Mouse (Mus musculus) CD8-positive naive resting alpha-beta T cell, adult 2 months (primary cell): ENCODE measurements around the gene Stpg4.

Source experiments
- DNase-seq, 2 experiments: peaks; one replicate each; pipeline ENCODE4 v3.0.0; 2022; ENCODE audit warnings: low read depth in 2 of 2, low spot score in 2 of 2

The Stpg4 gene

DNA sequence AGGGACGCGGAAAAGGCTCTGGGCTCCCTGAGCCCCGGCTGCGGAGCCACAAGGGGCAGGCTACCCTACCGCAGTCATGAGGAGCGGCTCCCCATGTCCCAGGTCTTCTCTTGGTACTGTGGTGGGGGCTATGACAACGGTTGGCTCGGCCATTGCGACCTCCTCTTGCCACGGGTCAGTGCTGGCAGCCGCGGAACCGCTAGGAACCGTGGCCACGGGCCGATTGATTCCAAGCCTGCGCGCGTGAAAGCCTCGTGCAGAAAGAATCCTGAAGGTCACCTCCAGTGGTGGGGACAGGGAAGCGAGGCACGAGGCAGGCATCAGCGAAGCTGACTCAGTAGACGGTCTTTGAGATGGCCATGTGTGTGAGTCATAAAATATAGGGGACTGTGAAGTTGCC is at the start of gene Stpg4:
Stpg4 (minus strand) TSS at position 231 of the 400 bp plus-strand sequence.
- no peak for DNase-seq

DNA sequence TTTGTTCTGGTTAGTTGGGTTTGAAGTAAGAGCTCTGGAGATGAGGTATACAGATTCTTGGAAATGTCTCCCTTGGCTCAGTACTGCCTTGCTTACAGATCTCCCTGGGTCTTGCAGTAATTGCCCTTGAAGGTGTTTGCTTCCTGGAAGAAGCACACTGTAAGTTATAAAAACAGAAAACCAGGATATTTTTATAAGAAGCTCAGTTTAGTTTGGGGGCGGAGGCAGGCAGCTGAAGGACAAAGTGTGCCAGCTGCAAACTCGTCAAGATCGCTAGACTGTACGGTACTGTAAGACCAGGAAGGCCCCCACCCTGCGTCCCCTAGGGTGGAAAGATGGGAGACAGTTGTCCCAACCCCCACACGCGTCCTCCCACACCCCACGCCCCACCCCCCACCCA is 47.8 kb upstream of the Stpg4 start:
- DNase-seq = no peak

DNA sequence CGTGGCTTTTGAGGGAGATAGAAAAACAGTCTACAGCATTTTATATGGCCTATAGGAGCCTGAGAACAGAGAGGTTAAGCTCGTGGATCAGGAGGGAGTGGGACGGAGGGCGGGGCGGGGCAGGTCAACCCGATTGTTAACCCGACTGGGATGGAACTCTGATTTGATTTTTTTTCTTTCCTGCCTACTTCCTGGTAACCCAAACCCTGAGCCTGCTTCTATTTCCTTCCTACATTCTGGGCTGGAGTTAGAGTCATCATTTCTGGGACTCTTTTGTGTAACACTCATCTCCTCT is 46.9 kb upstream of the Stpg4 start:
- DNase-seq = no peak

DNA sequence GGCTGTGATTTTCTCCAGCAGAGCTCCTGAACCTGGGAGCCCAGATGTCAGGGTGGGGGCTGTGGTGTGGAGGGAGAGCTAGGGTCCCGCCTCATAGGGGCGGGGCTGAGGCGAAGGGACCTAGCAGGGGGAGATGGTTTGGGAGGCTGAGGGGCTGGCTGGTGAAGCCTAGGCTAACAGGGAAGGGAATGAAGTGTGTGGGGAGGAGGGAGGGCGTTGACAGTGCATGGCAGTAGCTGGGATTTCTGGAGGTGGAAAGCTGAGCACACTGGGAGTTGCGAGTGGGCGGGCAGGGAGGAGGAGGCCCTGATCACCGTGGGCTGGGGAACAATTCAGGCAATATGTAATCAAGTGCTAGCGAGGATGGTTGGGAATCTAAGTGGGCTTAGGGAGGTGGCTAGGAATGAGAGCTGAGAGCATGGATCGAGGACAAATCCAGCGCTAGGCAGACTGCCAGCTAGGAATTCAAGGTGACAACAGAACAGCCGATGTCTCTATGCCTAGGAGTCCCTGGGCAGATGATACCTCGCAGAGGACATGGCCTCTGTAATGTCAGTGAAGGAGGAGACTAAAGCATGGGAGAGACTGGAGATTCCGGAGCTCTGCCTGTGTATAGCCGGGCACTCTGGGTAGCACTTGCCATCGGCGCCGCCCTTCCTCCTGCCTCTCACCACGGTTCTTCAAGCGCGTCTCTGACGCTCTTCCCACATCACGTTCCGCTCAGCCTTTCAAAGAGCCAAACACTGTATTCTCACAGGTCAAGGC is 46.4 kb upstream of the Stpg4 start:
- no peak for DNase-seq

GRCm38 (mm10) chr17:87473441-87473735 is 45.8 kb upstream of the Stpg4 start:
- DNase-seq = no peak

DNA sequence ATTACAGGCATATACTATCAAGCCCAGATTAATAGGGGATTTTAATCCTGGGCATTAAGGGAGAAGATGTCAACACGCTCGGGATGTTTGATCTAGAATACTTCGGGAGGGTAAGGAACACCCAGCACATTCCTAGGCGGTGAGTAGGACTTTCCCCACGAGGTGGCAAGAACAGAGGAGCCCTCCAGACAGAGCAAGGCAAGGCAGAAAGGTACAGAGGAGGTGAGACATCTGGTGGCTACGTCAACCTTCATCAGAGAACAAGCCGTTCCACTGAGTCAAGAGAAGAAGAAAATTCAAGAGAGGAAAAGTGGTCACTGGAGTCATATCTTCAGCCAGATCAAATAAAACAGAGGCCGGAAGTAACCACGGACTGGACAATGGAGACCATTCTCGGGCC is 45.3 kb upstream of the Stpg4 start:
- no peak for DNase-seq

GRCm38 (mm10) chr17:87471661-87472060 is 44.1 kb upstream of the Stpg4 start:
- no peak for DNase-seq

DNA sequence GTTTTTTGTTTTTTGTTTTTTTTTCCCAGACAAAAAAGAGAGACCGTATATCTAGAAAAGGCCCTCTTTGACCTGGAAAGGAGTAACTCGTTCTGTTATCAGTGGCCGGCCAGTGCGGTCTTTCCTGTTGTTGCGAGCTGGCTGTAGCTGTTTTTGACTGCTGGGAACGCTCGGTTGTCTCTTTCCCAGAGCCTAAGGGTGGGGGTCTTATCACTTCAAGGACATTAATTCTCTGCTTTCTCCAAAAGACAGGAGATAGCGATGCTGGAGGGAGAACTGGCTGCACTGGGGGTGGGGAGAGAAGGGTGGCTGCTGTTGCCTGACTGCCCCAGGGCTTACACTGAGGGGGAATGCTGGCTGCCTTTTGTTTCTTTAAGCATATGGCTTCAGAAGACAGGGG is 43.3 kb upstream of the Stpg4 start:
- no peak for DNase-seq

DNA sequence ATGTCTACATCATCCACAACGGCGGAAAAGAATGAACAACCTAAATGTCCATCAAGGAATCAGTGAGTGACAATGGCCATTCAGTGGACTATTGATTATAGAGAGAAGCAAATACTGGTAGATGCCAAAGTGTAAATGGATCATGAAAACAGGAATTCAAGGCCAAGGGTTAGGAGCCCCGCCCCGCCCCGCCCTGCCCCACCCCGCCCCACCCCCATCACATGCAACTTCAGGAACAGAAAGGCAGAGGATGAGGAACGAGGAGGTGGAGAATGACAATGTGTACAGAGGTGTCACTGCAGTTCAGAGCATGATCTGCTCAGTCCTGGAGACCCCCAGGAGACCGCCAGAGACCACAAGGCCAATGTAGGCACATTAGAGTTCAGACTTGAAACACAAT is 42.7 kb upstream of the Stpg4 start:
- no peak for DNase-seq

- no peak for DNase-seq
Observed at GRCm38 (mm10) chr17:87469428-87469827, 41.9 kb upstream of the Stpg4 start.

- DNase-seq = no peak
Observed at GRCm38 (mm10) chr17:87468616-87469015, 41.1 kb upstream of the Stpg4 start.

- no peak for DNase-seq
Observed at GRCm38 (mm10) chr17:87461499-87461896, 34.0 kb upstream of the Stpg4 start.

GRCm38 (mm10) chr17:87460669-87461498 is 33.3 kb upstream of the Stpg4 start:
- DNase-seq = no peak

DNA sequence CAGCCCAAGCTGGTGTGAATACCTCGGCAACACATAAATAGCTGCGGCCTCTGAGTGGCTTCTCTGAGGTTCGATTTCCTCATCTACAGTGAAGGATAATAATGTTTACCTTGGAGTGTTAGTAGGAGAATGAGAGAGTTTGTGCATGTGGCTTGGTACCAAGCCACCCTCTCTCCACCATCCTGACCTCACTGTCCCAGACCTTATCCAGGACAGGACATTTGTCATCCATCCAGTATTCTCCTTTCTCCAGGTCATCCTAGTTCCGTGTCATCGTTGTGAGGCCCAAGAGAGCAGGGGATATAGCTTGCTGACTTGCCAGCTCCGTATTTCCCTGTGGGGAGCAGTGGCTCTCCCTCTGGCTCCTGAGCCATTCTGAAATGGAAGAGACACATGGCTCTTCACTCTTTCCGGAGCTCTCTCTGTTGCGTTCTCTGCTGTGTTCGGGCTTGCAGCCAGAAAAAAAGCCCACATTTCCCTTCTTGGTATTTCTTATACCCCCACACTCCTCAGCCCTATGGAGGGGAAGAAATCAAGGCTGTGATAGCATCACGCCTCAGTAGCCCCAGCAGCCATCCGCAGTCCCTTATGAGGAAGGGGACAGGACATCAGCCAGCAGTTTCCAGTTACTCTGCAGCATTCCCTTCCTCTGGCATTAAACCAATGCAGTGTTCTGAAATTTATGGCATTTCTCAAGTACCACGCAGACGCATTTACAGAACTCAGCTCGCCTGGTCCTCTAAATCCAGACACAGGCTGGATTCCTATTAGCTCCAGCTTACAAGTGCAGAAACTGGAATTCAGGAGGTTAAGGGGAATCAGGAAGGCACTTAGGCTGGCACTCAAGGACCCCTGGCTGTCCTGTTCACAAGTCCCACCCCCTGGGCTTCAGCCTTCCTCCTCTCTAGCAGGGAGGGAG is 32.5 kb upstream of the Stpg4 start:
- no peak for DNase-seq

DNA sequence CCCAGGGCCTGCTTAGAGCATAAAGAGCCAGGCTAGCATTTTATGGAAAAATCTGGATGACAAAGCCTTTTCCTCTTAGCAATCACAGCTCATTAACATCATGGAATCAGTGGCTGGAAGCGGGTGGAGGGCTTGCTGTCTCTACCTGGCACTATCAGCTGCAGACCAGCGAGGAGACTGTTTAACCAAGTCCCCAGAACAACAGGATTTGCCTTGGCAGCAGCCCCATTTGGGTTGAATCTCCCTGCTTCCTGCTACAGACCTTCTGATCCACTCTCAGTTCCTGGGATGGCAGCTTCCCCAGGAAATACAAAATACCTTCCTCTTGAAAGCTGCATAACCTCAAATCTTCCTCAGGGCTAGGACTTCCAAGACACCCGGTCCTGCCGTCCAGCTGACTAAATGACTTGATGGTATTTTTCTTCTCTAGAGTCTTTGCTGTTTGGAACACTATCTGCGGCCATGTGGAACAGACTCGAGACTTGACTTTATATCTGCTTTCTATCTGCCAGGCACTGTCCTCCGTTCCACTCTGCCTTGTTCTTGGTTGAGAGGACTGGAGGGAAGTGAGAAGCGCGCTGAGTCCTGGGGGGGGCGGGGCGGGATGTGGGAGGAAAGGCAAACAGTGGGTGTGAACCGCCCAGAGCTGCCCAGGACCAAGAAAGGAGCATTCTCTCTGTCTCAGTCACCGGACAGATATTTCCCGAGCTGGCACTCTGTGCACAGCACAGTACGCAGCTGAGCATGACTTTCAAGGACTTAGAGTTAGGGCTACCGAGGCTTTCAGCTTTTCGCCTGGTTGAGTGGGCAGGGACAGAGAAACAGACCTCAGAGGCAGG is 31.6 kb upstream of the Stpg4 start:
- no peak for DNase-seq

GRCm38 (mm10) chr17:87457961-87458360 is 30.4 kb upstream of the Stpg4 start:
- DNase-seq = no peak

- DNase-seq = no peak
Observed at GRCm38 (mm10) chr17:87454121-87454520, 26.6 kb upstream of the Stpg4 start.

DNA sequence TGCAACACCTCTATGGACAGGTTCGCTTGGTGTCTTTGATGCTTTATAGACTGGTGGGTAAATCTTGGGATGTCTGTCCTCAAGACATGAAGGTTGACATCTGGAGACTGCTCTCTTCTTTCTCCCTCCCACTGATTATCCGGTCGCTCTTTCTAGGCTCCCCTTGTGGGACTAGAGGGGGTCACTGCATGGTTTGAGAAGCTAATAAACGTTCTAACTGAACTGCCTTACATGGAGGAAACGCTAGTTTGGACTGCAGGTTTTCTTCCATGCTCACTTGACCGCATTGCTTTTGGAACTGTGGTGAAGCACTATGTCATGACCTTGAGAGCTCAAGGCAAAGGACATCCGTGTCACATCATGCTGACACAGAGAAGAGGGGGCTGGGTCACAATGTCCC is 25.8 kb upstream of the Stpg4 start:
- DNase-seq = no peak

DNA sequence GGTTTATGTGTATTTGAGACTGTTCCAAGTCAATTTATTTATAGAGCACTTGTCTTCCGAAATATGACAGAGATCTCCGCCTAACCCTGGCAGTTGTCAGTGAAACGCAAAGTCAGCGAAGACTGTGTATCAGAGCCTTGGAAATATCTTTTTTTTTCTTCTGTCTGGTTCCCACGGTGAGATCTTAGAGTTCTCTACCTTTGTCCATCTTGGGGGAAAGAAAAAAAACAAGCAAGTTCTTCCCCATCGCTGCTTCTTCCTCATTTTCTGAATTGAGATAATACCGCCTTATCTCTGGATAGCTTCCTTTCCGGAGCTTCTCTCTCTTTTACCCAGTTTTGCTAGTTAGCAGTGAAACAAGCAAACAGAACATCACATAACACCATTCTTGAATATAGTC is 21.3 kb upstream of the Stpg4 start:
- DNase-seq = no peak

GRCm38 (mm10) chr17:87448339-87448738 is 20.8 kb upstream of the Stpg4 start:
- DNase-seq = no peak

- no peak for DNase-seq
Observed at GRCm38 (mm10) chr17:87447612-87448200, 20.2 kb upstream of the Stpg4 start.
